Mouse (Mus musculus) cerebral cortex, adult 2 months (tissue): ENCODE results near the gene Nkx2-5.

ENCODE experiments used
- WGBS: fragments of 180-500 bp; shearing (Covaris S2); methylation state at CpG from one replicate; pipeline ENCODE4 v1.1.7; 2018; 5-methylcytosine and 5-hydroxymethylcytosine counted together

Nkx2-5 gene

DNA sequence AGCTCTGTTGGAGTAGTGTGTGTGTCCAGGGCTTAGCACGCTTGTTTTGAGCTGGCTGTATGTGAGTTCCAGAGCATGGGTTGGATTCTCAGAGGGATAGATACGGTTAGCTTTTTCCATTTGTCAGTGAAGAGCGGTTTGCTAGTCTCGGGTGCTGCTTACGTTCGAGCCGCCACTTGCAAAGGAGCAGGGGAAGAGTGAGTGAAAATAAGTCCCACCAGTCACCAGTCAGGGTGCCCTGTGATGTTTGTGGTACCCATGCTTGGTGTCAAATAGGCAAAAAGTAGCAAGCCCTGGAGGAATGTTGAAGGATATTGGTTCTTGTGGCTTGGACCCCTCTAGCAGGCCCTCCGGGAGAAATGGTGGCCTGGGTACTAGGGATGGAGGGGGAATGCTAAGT lies 55.8 kb downstream of the Nkx2-5 start:
- 96% methylated on average over 8 of the region's 8 CpGs for WGBS
